Mouse (Mus musculus) olfactory bulb, adult 2 months (tissue): ENCODE measurements around the gene Wnt10b.

ENCODE experiments used
- CTCF ChIP-seq: fragments of 200-500 bp; IDR thresholded peaks from 2 replicates; pipeline ENCODE4 v1.5.1; 2012; ENCODE audit warnings: low read depth, mild to moderate bottlenecking, low read length, moderate library complexity; ENCODE audit not compliant: insufficient read depth
- POLR2A ChIP-seq: fragments of 200-500 bp; IDR thresholded peaks from 2 replicates; pipeline ENCODE4 v1.6.1; 2012; ENCODE audit warnings: mild to moderate bottlenecking, low read depth, low read length, moderate library complexity; ENCODE audit not compliant: insufficient read depth

DNA sequence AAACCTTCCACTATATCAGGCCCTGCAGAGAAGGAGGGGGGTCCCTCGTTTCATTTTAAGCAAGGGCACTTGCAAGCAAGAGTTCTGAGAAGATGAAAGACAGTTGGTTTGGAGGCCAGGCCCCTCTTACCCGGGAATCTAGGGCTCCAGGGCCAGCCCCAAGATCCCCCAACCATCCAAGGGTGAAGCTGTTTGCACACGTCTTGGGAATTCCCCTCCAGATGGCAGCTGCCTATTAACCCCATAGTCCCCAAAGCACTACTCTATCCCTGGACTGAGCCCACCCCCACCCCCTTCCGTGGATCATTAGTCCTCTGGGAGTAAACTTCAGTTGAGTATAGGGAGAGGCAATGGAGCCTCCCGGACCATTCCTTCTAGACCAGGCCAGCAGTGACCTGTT is 2.4 kb downstream of the Wnt10b start:
- TF ChIP-seq CTCF (no peak), POLR2A (no peak)
